Mouse (Mus musculus): ENCODE data around the gene Trpc5os. TPM values are rescaled to one million over a fixed set of nuclear protein-coding genes. Genes with fewer than 3 reads are reported as not detected.

The Trpc5os gene
- 0.06 TPM in 1 of 2 replicates, not detected in the other for polyA plus RNA-seq (2015; fragmentation: Nextera tagmentation; extraction: Ambion mirVana)

- no peaks in the 10 kb centered on the region for H3K9me3 ChIP-seq
- H3K27me3 ChIP-seq: no peaks in the 10 kb centered on the region
- no peak within 1 kb of the TSS for H3K4me2 ChIP-seq
- no peak for ATAC-seq (ENCODE audit: low FRiP score)
- H3K4me3 ChIP-seq: no peak within 1 kb of the TSS
- no peak within 1 kb of the TSS for H3K27ac ChIP-seq
- 92% methylated on average over 5 of the region's 5 CpGs for WGBS
- no peaks in the 10 kb centered on the region for H3K4me1 ChIP-seq (replicated peaks)
- no peak within 1 kb of the TSS for H3K9ac ChIP-seq
- H3K36me3 ChIP-seq: no peaks in the 10 kb centered on the region
Measured at GRCm38 (mm10) chrX:144456281-144456680, at the start of gene Trpc5os. Gene Trpc5os, plus strand, starts transcription at chrX:144456581.

GRCm38 (mm10) chrX:144408036-144408435 is 48.3 kb upstream of the Trpc5os start:
- 90% methylated on average over 5 of the region's 5 CpGs for WGBS
- H3K9me3 ChIP-seq: no peaks in the 10 kb centered on the region
- no peak overlapping the region for H3K4me3 ChIP-seq
- no peaks in the 10 kb centered on the region for H3K27me3 ChIP-seq
- H3K27ac ChIP-seq: no peak overlapping the region
- no peak overlapping the region for H3K4me2 ChIP-seq
- no peak for ATAC-seq (ENCODE audit: low FRiP score)
- no peak overlapping the region for H3K9ac ChIP-seq
- H3K4me1 ChIP-seq (replicated peaks): no peaks in the 10 kb centered on the region
- H3K36me3 ChIP-seq: no peaks in the 10 kb centered on the region

GRCm38 (mm10) chrX:144420259-144420658 is 36.1 kb upstream of the Trpc5os start:
- WGBS: 48% methylated on average over 1 of the region's 1 CpGs
- H3K4me2 ChIP-seq: no peak overlapping the region
- H3K27me3 ChIP-seq: no peaks in the 10 kb centered on the region
- H3K27ac ChIP-seq: no peak overlapping the region
- H3K9me3 ChIP-seq: no peaks in the 10 kb centered on the region
- ATAC-seq (ENCODE audit: low FRiP score): no peak
- H3K36me3 ChIP-seq: no peaks in the 10 kb centered on the region
- H3K9ac ChIP-seq: no peak overlapping the region
- no peak overlapping the region for H3K4me3 ChIP-seq
- no peaks in the 10 kb centered on the region for H3K4me1 ChIP-seq (replicated peaks)

GRCm38 (mm10) chrX:144421091-144421490 is 35.3 kb upstream of the Trpc5os start:
- Histone ChIP-seq H3K4me2 (no peak overlapping the region), H3K9me3 (no peaks in the 10 kb centered on the region), H3K4me1 (replicated peaks) (no peaks in the 10 kb centered on the region), H3K27me3 (no peaks in the 10 kb centered on the region), H3K36me3 (no peaks in the 10 kb centered on the region), H3K4me3 (no peak overlapping the region), H3K27ac (no peak overlapping the region), H3K9ac (no peak overlapping the region)
- WGBS: 90% methylated on average over 1 of the region's 1 CpGs
- ATAC-seq (ENCODE audit: low FRiP score): no peak

GRCm38 (mm10) chrX:144423848-144424247 is 32.5 kb upstream of the Trpc5os start:
- Histone ChIP-seq H3K4me2 (no peak overlapping the region), H3K4me3 (no peak overlapping the region), H3K36me3 (no peaks in the 10 kb centered on the region), H3K4me1 (replicated peaks) (no peaks in the 10 kb centered on the region), H3K27ac (no peak overlapping the region), H3K9ac (no peak overlapping the region), H3K9me3 (no peaks in the 10 kb centered on the region), H3K27me3 (no peaks in the 10 kb centered on the region)
- no peak for ATAC-seq (ENCODE audit: low FRiP score)
- WGBS: 85% methylated on average over 3 of the region's 3 CpGs

GRCm38 (mm10) chrX:144464416-144464815 is 8.0 kb downstream of the Trpc5os start:
- H3K27me3 ChIP-seq: 0 out of 2 replicates have a peak, but pooled peaks cover 3% of the 10 kb centered on the region
- no peak overlapping the region for H3K4me3 ChIP-seq
- no peak for ATAC-seq (ENCODE audit: low FRiP score)
- H3K4me2 ChIP-seq: no peak overlapping the region
- H3K27ac ChIP-seq: no peak overlapping the region
- H3K4me1 ChIP-seq (replicated peaks): no peaks in the 10 kb centered on the region
- no peak overlapping the region for H3K9ac ChIP-seq
- 76% methylated on average over 2 of the region's 2 CpGs for WGBS
- H3K36me3 ChIP-seq: no peaks in the 10 kb centered on the region
- no peaks in the 10 kb centered on the region for H3K9me3 ChIP-seq

GRCm38 (mm10) chrX:144491394-144491793 is 35.0 kb downstream of the Trpc5os start:
- H3K9ac ChIP-seq: no peak overlapping the region
- H3K27me3 ChIP-seq: no peaks in the 10 kb centered on the region
- no peak overlapping the region for H3K4me2 ChIP-seq
- no peak overlapping the region for H3K4me3 ChIP-seq
- H3K27ac ChIP-seq: no peak overlapping the region
- no peaks in the 10 kb centered on the region for H3K4me1 ChIP-seq (replicated peaks)
- 76% methylated on average over 1 of the region's 1 CpGs for WGBS
- no peaks in the 10 kb centered on the region for H3K36me3 ChIP-seq
- ATAC-seq (ENCODE audit: low FRiP score): no peak
- no peaks in the 10 kb centered on the region for H3K9me3 ChIP-seq

- no peak overlapping the region for H3K9ac ChIP-seq
- no peaks in the 10 kb centered on the region for H3K36me3 ChIP-seq
- ATAC-seq (ENCODE audit: low FRiP score): no peak
- no peak overlapping the region for H3K4me2 ChIP-seq
- 77% methylated on average over 5 of the region's 5 CpGs for WGBS
- no peaks in the 10 kb centered on the region for H3K4me1 ChIP-seq (replicated peaks)
- H3K9me3 ChIP-seq: no peaks in the 10 kb centered on the region
- no peak overlapping the region for H3K27ac ChIP-seq
- no peaks in the 10 kb centered on the region for H3K27me3 ChIP-seq
- H3K4me3 ChIP-seq: no peak overlapping the region
Measured at GRCm38 (mm10) chrX:144523239-144523638, 66.9 kb downstream of the Trpc5os start.

- no peak overlapping the region for H3K27ac ChIP-seq
- H3K4me1 ChIP-seq (replicated peaks): no peaks in the 10 kb centered on the region
- no peaks in the 10 kb centered on the region for H3K27me3 ChIP-seq
- H3K4me3 ChIP-seq: no peak overlapping the region
- ATAC-seq (ENCODE audit: low FRiP score): no peak
- no peak overlapping the region for H3K4me2 ChIP-seq
- WGBS: 87% methylated on average over 7 of the region's 7 CpGs
- H3K9ac ChIP-seq: no peak overlapping the region
- H3K36me3 ChIP-seq: no peaks in the 10 kb centered on the region
- H3K9me3 ChIP-seq: no peaks in the 10 kb centered on the region
Measured at GRCm38 (mm10) chrX:144526042-144526441, 69.7 kb downstream of the Trpc5os start.

Other genes with a start within 250 kb of the Trpc5os start
- 10.7 and 13.4 TPM in 2 replicates for gene Alg13, start 138.8 kb upstream of the Trpc5os start, polyA plus RNA-seq (2015; fragmentation: Nextera tagmentation; extraction: Ambion mirVana)
- gene Trpc5, start 231.6 kb downstream of the Trpc5os start, polyA plus RNA-seq (2015; fragmentation: Nextera tagmentation; extraction: Ambion mirVana): 1.7 and 1.8 TPM in 2 replicates
- gene Rtl4, start 232.3 kb downstream of the Trpc5os start, polyA plus RNA-seq (2015; fragmentation: Nextera tagmentation; extraction: Ambion mirVana): 0.93 and 0.97 TPM in 2 replicates

All from hindbrain, embryonic 13.5 days (tissue).